ENCODE assay signal across 16 mouse cellular contexts in genomic region chr11:103890337-103891186, GRCm38 (mm10).
A peak's percentile ranks its signal among the peaks of the same experiment; 100 is the strongest.
DNase-seq lines count a peak whose midpoint lies in the region; ATAC-seq lines count a peak whose summit lies in the region.
"Had no signal": no experiment of that assay in that cellular context is flagged by ENCODE, and none has a peak within 500 bp of the region (broad histone marks: within the 10 kb centered on the region; RNA-seq: fewer than 3 reads in every experiment).

No protein-coding gene starts in this region.

- no peak overlapping the region for H3K4me3 ChIP-seq in heart, embryonic 10.5 days
- H3K4me3 ChIP-seq in midbrain, embryonic 14.5 days (replicated peaks; ENCODE audit: low read depth, low read length): no peak overlapping the region
- H3K4me3 ChIP-seq in midbrain, embryonic 16.5 days (ENCODE audit: low read depth, low read length): no peak overlapping the region
- no peak overlapping the region for H3K4me3 ChIP-seq in intestine, embryonic 15.5 days (replicated peaks)
- H3K4me3 ChIP-seq: limb, embryonic 13.5 days had no signal

- H3K27ac ChIP-seq in heart, embryonic 10.5 days: no peak overlapping the region
- no peak overlapping the region for H3K27ac ChIP-seq in midbrain, embryonic 14.5 days (replicated peaks; ENCODE audit: low read depth, low read length)
- no peak overlapping the region for H3K27ac ChIP-seq in midbrain, embryonic 16.5 days (ENCODE audit: low read length)
- H3K27ac ChIP-seq in intestine, embryonic 15.5 days: no peak overlapping the region
- H3K27ac ChIP-seq: limb, embryonic 13.5 days had no signal

- no peaks in the 10 kb centered on the region for H3K9me3 ChIP-seq in heart, embryonic 10.5 days
- no peaks in the 10 kb centered on the region for H3K9me3 ChIP-seq in midbrain, embryonic 14.5 days (ENCODE audit: control insufficient read depth, low read length)
- H3K9me3 ChIP-seq in midbrain, embryonic 16.5 days (replicated peaks; ENCODE audit: control insufficient read depth, low read length, poor library complexity, severe bottlenecking): no peaks in the 10 kb centered on the region
- H3K9me3 ChIP-seq in intestine, embryonic 15.5 days: no peaks in the 10 kb centered on the region
- H3K9me3 ChIP-seq: limb, embryonic 13.5 days had no signal

- H3K27me3 ChIP-seq in heart, embryonic 10.5 days (ENCODE audit: insufficient read depth, poor library complexity, severe bottlenecking): no peaks in the 10 kb centered on the region
- H3K27me3 ChIP-seq in midbrain, embryonic 14.5 days (ENCODE audit: control insufficient read depth, insufficient read depth, low read length): no peaks in the 10 kb centered on the region
- H3K27me3 ChIP-seq in midbrain, embryonic 16.5 days (ENCODE audit: control insufficient read depth, insufficient read depth, low read depth, low read length): no peaks in the 10 kb centered on the region
- H3K27me3 ChIP-seq in intestine, embryonic 15.5 days (replicated peaks): no peaks in the 10 kb centered on the region
- H3K27me3 ChIP-seq: CH12.LX; limb, embryonic 13.5 days had no signal

- ATAC-seq in midbrain, embryonic 14.5 days (ENCODE audit: low FRiP score, low TSS enrichment): no peak
- ATAC-seq in midbrain, embryonic 16.5 days: no peak
- no peak for ATAC-seq in intestine, embryonic 15.5 days
- ATAC-seq: intestine, postnatal 0 days had no signal

- H3K9ac ChIP-seq in midbrain, embryonic 14.5 days (replicated peaks; ENCODE audit: low read length): no peak overlapping the region
- no peak overlapping the region for H3K9ac ChIP-seq in midbrain, embryonic 16.5 days (ENCODE audit: low read depth, low read length)
- no peak overlapping the region for H3K9ac ChIP-seq in intestine, embryonic 15.5 days
- H3K9ac ChIP-seq: limb, embryonic 13.5 days had no signal

- 81% methylated on average over 23 of the region's 23 CpGs for WGBS in heart, embryonic 10.5 days
- WGBS in midbrain, embryonic 14.5 days: 81% methylated on average over 23 of the region's 23 CpGs
- 74% methylated on average over 23 of the region's 23 CpGs for WGBS in midbrain, embryonic 16.5 days
- 89% methylated on average over 23 of the region's 23 CpGs for WGBS in intestine, embryonic 15.5 days

- 0 out of 2 replicates have a peak, but pooled peaks cover 4% of the 10 kb centered on the region for H3K4me1 ChIP-seq in heart, embryonic 10.5 days
- no peaks in the 10 kb centered on the region; the same call in 1 of the 2 replicates for H3K4me1 ChIP-seq in midbrain, embryonic 14.5 days (ENCODE audit: control insufficient read depth, insufficient read depth, low read length)
- peaks cover 10% of the 10 kb centered on the region for H3K4me1 ChIP-seq in midbrain, embryonic 16.5 days (ENCODE audit: control insufficient read depth, insufficient read depth, low read length)
- no peaks in the 10 kb centered on the region for H3K4me1 ChIP-seq in intestine, embryonic 15.5 days (replicated peaks)
- H3K4me1 ChIP-seq: limb, embryonic 13.5 days had no signal

- DNase-seq in heart, embryonic 10.5 days (ENCODE audit: low spot score): peak; percentile 51
- no peak for DNase-seq in heart, adult 9 months (ENCODE audit: low spot score in 2 of 2)
- peak; percentile 34 for DNase-seq in midbrain, embryonic 14.5 days
- peak; percentile 31 for DNase-seq in layer of hippocampus, adult 9-10 months (ENCODE audit: low spot score)
- DNase-seq in right cerebral cortex, postnatal 25 days: peak; percentile 28
- DNase-seq: cerebellum, adult 11-12 months; heart, adult 18-20 months; heart, postnatal 10 days; kidney, postnatal 36 days; lung, postnatal 36 days; thymus, postnatal 14 days had no signal

- H3K36me3 ChIP-seq in heart, embryonic 10.5 days: peaks cover 14% of the 10 kb centered on the region; the same call in 1 of the 2 replicates
- H3K36me3 ChIP-seq in midbrain, embryonic 14.5 days (ENCODE audit: control insufficient read depth, insufficient read depth, low read length): peaks cover 13% of the 10 kb centered on the region
- H3K36me3 ChIP-seq in midbrain, embryonic 16.5 days (ENCODE audit: control insufficient read depth, insufficient read depth, low read length): 0 out of 2 replicates have a peak, but pooled peaks cover 3% of the 10 kb centered on the region
- no peaks in the 10 kb centered on the region for H3K36me3 ChIP-seq in intestine, embryonic 15.5 days

- no peak overlapping the region for H3K4me2 ChIP-seq in midbrain, embryonic 14.5 days (ENCODE audit: low read length)
- H3K4me2 ChIP-seq in midbrain, embryonic 16.5 days (ENCODE audit: low read length): no peak overlapping the region
- no peak overlapping the region for H3K4me2 ChIP-seq in intestine, embryonic 15.5 days (replicated peaks)
- H3K4me2 ChIP-seq: limb, embryonic 13.5 days had no signal

Comparison
In these comparisons a context has a peak if more than half of its experiments do, and no peak if none do; other contexts are left out.
1. DNase-seq: peak in heart, embryonic 10.5 days (single experiment), midbrain, embryonic 14.5 days (single experiment), layer of hippocampus, adult 9-10 months (single experiment) and right cerebral cortex, postnatal 25 days (single experiment); none in heart, adult 9 months (0 of 2).